Mouse (Mus musculus) ES-Bruce4 (cell line): ENCODE data around the gene Zfp462.

Source experiments
- CTCF ChIP-seq: IDR thresholded peaks from one replicate; pipeline ENCODE4 v1.8.1; 2011; ENCODE audit warnings: low read depth, low read length
- POLR2A ChIP-seq: IDR thresholded peaks from one replicate; pipeline ENCODE4 v1.8.1; 2011; ENCODE audit warnings: low read length; ENCODE audit not compliant: insufficient read depth

DNA sequence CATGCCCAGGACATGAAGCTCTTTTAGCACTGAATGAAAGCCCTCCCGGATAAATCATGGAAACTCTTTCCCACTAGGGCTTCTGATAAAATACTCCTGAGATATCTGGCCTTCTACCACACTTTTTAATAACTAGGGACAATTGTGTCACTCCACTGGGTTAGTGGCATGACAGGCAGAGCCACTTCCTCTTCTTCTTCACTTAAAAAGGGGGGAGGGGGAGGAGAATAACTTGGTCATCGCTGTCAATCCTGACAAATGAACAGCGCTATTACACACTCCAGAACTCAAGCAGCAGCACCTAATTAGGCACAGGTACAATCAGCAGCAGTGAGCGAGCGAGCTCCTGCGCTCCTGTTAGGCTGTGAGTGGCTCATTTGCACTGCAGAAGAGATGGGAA is 153.5 kb downstream of the Zfp462 start:
- no peak for TF ChIP-seq POLR2A
- no peak for TF ChIP-seq CTCF
